In the genomic region with DNA sequence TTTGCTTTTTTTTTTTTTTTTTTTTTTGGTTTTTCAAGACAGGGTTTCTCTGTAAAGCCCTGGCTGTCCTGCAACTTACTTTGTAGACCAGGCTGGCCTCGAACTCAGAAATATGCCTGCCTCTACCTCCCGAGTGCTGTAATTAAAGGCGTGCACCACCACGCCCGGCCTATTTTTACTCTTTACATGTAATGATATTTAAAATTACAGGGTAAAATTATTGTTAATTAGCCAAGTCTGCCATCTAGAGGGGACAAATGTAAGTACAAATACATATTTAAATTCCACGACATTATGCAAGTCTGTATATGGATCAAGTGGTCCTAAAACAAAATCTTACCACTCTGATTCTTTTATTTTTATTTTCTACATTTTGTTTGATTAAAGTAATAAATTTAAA, we compare ENCODE assay signal across 8 mouse cellular contexts. TPM values are rescaled to one million over a fixed set of nuclear protein-coding genes. Genes with fewer than 3 reads are reported as not detected.
DNase-seq lines count a peak whose midpoint lies in the region; ATAC-seq and TF ChIP-seq lines count a peak whose summit lies in the region.

No protein-coding gene starts in this region.

- no peak overlapping the region for H3K9ac ChIP-seq in limb, embryonic 14.5 days (ENCODE audit: low read depth, low read length, severe bottlenecking)

- no peak for ATAC-seq in limb, embryonic 14.5 days (ENCODE audit: low FRiP score, low read depth)
- no peak for ATAC-seq in Patski
- peak; percentile 52 for ATAC-seq in megakaryocyte, adult 5-6 weeks (ENCODE audit: poor library complexity, severe bottlenecking)

- 63% methylated on average over 6 of the region's 6 CpGs for WGBS in limb, embryonic 14.5 days
- 90% methylated on average over 6 of the region's 6 CpGs for WGBS in limb, embryonic 10.5 days

- TF ChIP-seq CTCF in Patski (IDR thresholded peaks at IDR 0.05), result peak; percentile 65

- no peaks in the 10 kb centered on the region for H3K4me1 ChIP-seq in limb, embryonic 14.5 days (ENCODE audit: control insufficient read depth, insufficient read depth, low read length)
- H3K4me1 ChIP-seq in limb, embryonic 10.5 days, result no peaks in the 10 kb centered on the region

- no peaks in the 10 kb centered on the region for H3K27me3 ChIP-seq in limb, embryonic 14.5 days (ENCODE audit: control insufficient read depth, insufficient read depth, low read length)
- no peaks in the 10 kb centered on the region for H3K27me3 ChIP-seq in limb, embryonic 10.5 days (ENCODE audit: low read depth, poor library complexity, severe bottlenecking)
- H3K27me3 ChIP-seq in Patski, result no peaks in the 10 kb centered on the region

- POLR2A ChIA-PET in Patski (lab: Charles Lee), result no interaction called here

- no peak overlapping the region for H3K4me2 ChIP-seq in limb, embryonic 14.5 days (replicated peaks; ENCODE audit: low read depth, low read length, severe bottlenecking)

- intact Hi-C loops in left cerebral cortex, postnatal 4 days (cut with DNase I), result loop anchor here (5.0 kb wide), 2 partner anchors 192 to 717 kb away; no protein-coding TSS in a partner anchor

- CTCF ChIA-PET in Patski (lab: Charles Lee), result interaction anchor here (1.4 to 1.5 kb wide), 2 partner anchors 10 to 204 kb away, joined by 4 to 5 read pairs; a partner anchor contains a TSS

- H3K27ac ChIP-seq in limb, embryonic 14.5 days (replicated peaks; ENCODE audit: low read depth, low read length), result no peak overlapping the region
- H3K27ac ChIP-seq in limb, embryonic 10.5 days, result no peak overlapping the region

- in situ Hi-C loops in Patski (cut with MboI; ENCODE audit: low pct_unique_long_range_greater_than_20kb), result loop anchor here (5.0 to 25.0 kb wide), 3 partner anchors 187 to 715 kb away; no protein-coding TSS in a partner anchor

- H3K4me3 ChIP-seq in limb, embryonic 14.5 days (replicated peaks; ENCODE audit: low read length), result no peak overlapping the region
- no peak overlapping the region for H3K4me3 ChIP-seq in limb, embryonic 10.5 days

- DNase-seq in embryo, embryonic 10.5 days (ENCODE audit: low spot score), result peak; percentile 36
- DNase-seq in embryo, embryonic 10 days (ENCODE audit: low spot score), result no peak
- DNase-seq in limb, embryonic 14.5 days (ENCODE audit: low spot score), result peak; percentile 27
- DNase-seq in limb, embryonic 10.5 days (ENCODE audit: low spot score), result no peak
- no peak for DNase-seq in Patski (ENCODE audit: low read depth, low spot score)
- no peak for DNase-seq in spleen, postnatal 4 days (ENCODE audit: low spot score in 2 of 2)
- DNase-seq in left cerebral cortex, postnatal 4 days, result no peak

- peaks cover 55% of the 10 kb centered on the region for H3K36me3 ChIP-seq in limb, embryonic 14.5 days (ENCODE audit: control insufficient read depth, insufficient read depth, low read length)
- H3K36me3 ChIP-seq in limb, embryonic 10.5 days, result peaks cover 82% of the 10 kb centered on the region

- H3K9me3 ChIP-seq in limb, embryonic 14.5 days (ENCODE audit: control insufficient read depth, low read length), result no peaks in the 10 kb centered on the region
- no peaks in the 10 kb centered on the region for H3K9me3 ChIP-seq in limb, embryonic 10.5 days (replicated peaks)

- TF ChIP-seq POLR2A in limb, embryonic 14.5 days (IDR thresholded peaks at IDR 0.05; ENCODE audit: borderline replicate concordance, extremely low read depth, insufficient read depth, insufficient read length), result no peak

RNA-seq across cellular contexts. Expression of a gene that starts 49.9 kb away (rescaled TPM):
- 38.4 and 38.5 TPM in 2 replicates for polyA plus RNA-seq in limb, embryonic 14.5 days (2012; rRNA removed)
- 60.2 and 62.5 TPM in 2 replicates for polyA plus RNA-seq in limb, embryonic 14.5 days (2014; fragmentation: Nextera tagmentation; extraction: Ambion mirVana)
- 62.5 and 71.7 TPM in 2 replicates for polyA plus RNA-seq in limb, embryonic 10.5 days (2016; fragmentation: Nextera tagmentation; extraction: Ambion mirVana)
- 90.8 TPM for polyA plus RNA-seq in Patski (2021)
- 58.6 and 66.9 TPM in 2 replicates for total RNA-seq in megakaryocyte, adult 5-6 weeks (2015)
- 45.1 and 49.3 TPM in 2 replicates for total RNA-seq in megakaryocyte, adult 5-6 weeks (2017)
- total RNA-seq in left cerebral cortex, postnatal 4 days (2021), result 100 to 1,000 TPM; 101 to 104 TPM

Comparison
In these comparisons a context has a peak if more than half of its experiments do, and no peak if none do; other contexts are left out.
1. DNase-seq: peak in embryo, embryonic 10.5 days (single experiment) and limb, embryonic 14.5 days (single experiment); none in embryo, embryonic 10 days (single experiment), limb, embryonic 10.5 days (single experiment), Patski (single experiment), spleen, postnatal 4 days (0 of 2) and left cerebral cortex, postnatal 4 days (single experiment).